Comparison of ENCODE assay signal across 9 mouse cellular contexts in the genomic region with DNA sequence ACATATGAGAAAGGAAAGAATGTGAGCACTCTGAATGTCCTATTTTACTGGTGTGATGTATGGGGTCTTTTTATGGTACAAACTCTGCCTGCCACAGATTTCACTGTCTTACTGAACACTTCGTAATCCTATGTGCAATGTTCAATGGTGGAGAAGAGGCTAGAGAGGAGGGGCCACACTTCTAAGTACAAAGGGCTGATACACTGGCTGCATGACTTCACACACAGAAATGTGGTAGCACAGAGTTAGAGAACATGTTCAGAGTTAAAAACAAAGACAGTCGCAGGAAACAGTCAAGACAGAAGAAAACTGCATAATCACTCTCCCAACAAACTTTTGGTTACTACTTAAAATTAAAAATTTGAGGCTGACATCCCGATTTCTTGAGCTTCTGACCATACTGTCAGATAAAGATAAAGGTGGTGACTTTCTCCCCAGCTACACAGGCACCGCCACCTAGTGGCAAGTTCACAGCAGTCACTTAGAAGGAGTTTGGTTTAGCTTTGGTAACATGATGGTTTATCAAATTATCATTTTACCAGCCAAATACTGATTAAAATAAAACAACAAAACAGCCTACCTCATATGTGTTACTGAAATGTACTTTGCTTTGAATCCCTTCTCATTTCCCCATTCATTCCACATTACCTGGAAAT. TPM values are rescaled to one million over a fixed set of nuclear protein-coding genes. Genes with fewer than 3 reads are reported as not detected.
DNase-seq lines count a peak whose midpoint lies in the region; TF ChIP-seq lines count a peak whose summit lies in the region.
"Had no signal": no experiment of that assay in that cellular context is flagged by ENCODE, and none has a peak within 500 bp of the region (broad histone marks: within the 10 kb centered on the region; RNA-seq: fewer than 3 reads in every experiment).

No protein-coding gene starts in this region.

- no peaks in the 10 kb centered on the region for H3K27me3 ChIP-seq in E14TG2a.4 (ENCODE audit: insufficient read depth, low read length)
- H3K27me3 ChIP-seq in small intestine, adult 2 months (ENCODE audit: control insufficient read depth, insufficient read depth, low read length) = no peaks in the 10 kb centered on the region
- H3K27me3 ChIP-seq: heart, embryonic 13.5 days had no signal

- no peak overlapping the region for H3K27ac ChIP-seq in small intestine, adult 2 months (ENCODE audit: insufficient read depth, low read depth, low read length)

- H3K4me3 ChIP-seq in E14TG2a.4 (replicated peaks; ENCODE audit: low read length) = no peak overlapping the region
- H3K4me3 ChIP-seq in small intestine, adult 2 months (ENCODE audit: low read depth, low read length) = no peak overlapping the region
- H3K4me3 ChIP-seq: heart, embryonic 13.5 days had no signal

- peak; percentile 80 for TF ChIP-seq CTCF in E14TG2a.4 (conservative IDR thresholded peaks at IDR 0.05; ENCODE audit: low read length)
- TF ChIP-seq CTCF in small intestine, adult 2 months (IDR thresholded peaks at IDR 0.05; ENCODE audit: extremely low read depth, insufficient read length, insufficient replicate concordance, low read depth, low read length) = peak; percentile 49; the same call in 1 of the 2 replicates

- H3K36me3 ChIP-seq in E14TG2a.4 (ENCODE audit: insufficient read depth, low read length) = peaks cover 84% of the 10 kb centered on the region
- peaks cover 39% of the 10 kb centered on the region for H3K36me3 ChIP-seq in small intestine, adult 2 months (ENCODE audit: control insufficient read depth, insufficient read depth, low read length)

- TF ChIP-seq POLR2A in small intestine, adult 2 months (IDR thresholded peaks at IDR 0.05; ENCODE audit: low read depth, low read length) = no peak

- 66% methylated on average over 4 of the region's 4 CpGs for WGBS in large intestine, adult 2 months
- WGBS in small intestine, adult 2 months = 70% methylated on average over 4 of the region's 4 CpGs

- H3K4me1 ChIP-seq in E14TG2a.4 (replicated peaks; ENCODE audit: low read depth, low read length) = peaks cover 6% of the 10 kb centered on the region
- no peaks in the 10 kb centered on the region for H3K4me1 ChIP-seq in small intestine, adult 2 months (ENCODE audit: control insufficient read depth, insufficient read depth, insufficient read length, low read length)

- no peaks in the 10 kb centered on the region for H3K9me3 ChIP-seq in E14TG2a.4 (ENCODE audit: low read length)
- H3K9me3 ChIP-seq: heart, embryonic 13.5 days had no signal

- DNase-seq in adrenal gland, postnatal 10 days = peak; percentile 65
- no peak for DNase-seq in adrenal gland, postnatal 4 days (ENCODE audit: low spot score in 2 of 2)
- DNase-seq in layer of hippocampus, postnatal 10 days (ENCODE audit: low spot score in 2 of 2) = peak; percentile 27 to 55
- DNase-seq in layer of hippocampus, adult 8-10 months (ENCODE audit: low spot score in 2 of 2) = no peak
- peak; percentile 73 to 77 for DNase-seq in cerebellum, postnatal 14 days
- DNase-seq in large intestine, adult 2 months (ENCODE audit: low read depth, low spot score) = peak; percentile 13

RNA-seq across cellular contexts. Expression of a gene that starts 12.4 kb away (rescaled TPM):
- total RNA-seq in adrenal gland, postnatal 10 days (2021) = 100 to 1,000 TPM; 174 to 190 TPM
- 100 to 1,000 TPM; 221 to 230 TPM for total RNA-seq in adrenal gland, postnatal 4 days (2021)
- total RNA-seq in layer of hippocampus, postnatal 10 days (2021) = 100 to 1,000 TPM; 116 to 124 TPM
- total RNA-seq in layer of hippocampus, adult 8-10 months (2022) = 100 to 1,000 TPM in 3 of 4 experiments, 10 to 100 TPM in 1; 99.4 to 115 (median 107) TPM
- 77.1 and 78.2 TPM in 2 replicates for polyA plus RNA-seq in large intestine, adult 2 months (2012; rRNA removed)
- polyA plus RNA-seq in small intestine, adult 2 months (2012; rRNA removed) = 18.1 and 27.3 TPM in 2 replicates

Comparison
In these comparisons a context has a peak if more than half of its experiments do, and no peak if none do; other contexts are left out.
1. DNase-seq: peak in adrenal gland, postnatal 10 days (single experiment), layer of hippocampus, postnatal 10 days (2 of 2), cerebellum, postnatal 14 days (2 of 2) and large intestine, adult 2 months (single experiment); none in adrenal gland, postnatal 4 days (0 of 2) and layer of hippocampus, adult 8-10 months (0 of 2).